12 mouse cellular contexts compared by ENCODE assay signal in the genomic region with DNA sequence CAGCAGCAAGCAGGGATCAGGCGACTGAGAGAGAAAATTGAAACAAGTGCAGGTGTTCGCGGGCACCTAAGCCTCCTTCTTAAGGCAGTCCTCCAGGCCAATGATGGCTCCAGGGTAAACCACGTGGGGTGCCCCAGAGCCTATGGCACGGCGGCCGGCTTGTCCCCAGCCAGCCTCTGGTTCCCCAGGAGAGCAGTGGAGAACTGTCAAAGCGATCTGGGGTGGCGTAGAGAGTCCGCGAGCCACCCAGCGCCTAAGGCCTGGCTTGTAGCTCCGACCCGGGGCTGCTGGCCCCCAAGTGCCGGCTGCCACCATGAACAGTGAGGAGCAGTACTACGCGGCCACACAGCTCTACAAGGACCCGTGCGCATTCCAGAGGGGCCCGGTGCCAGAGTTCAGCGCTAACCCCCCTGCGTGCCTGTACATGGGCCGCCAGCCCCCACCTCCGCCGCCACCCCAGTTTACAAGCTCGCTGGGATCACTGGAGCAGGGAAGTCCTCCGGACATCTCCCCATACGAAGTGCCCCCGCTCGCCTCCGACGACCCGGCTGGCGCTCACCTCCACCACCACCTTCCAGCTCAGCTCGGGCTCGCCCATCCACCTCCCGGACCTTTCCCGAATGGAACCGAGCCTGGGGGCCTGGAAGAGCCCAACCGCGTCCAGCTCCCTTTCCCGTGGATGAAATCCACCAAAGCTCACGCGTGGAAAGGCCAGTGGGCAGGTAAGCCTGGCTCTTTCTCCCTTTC. TPM values are rescaled to one million over a fixed set of nuclear protein-coding genes. Genes with fewer than 3 reads are reported as not detected.
DNase-seq lines count a peak whose midpoint lies in the region; ATAC-seq lines count a peak whose summit lies in the region.
"Had no signal": no experiment of that assay in that cellular context is flagged by ENCODE, and none has a peak within 500 bp of the region (broad histone marks: within the 10 kb centered on the region; RNA-seq: fewer than 3 reads in every experiment).

Pdx1 (plus strand) TSS at position 34 of the 747 bp plus-strand sequence.

- intact Hi-C loops in left cerebral cortex, postnatal 4 days (cut with DNase I) = no loop called here
- intact Hi-C loops in left cerebral cortex, postnatal 10 days (cut with DNase I) = no loop called here

- H3K36me3 ChIP-seq in forebrain, embryonic 10.5 days (replicated peaks) = no peaks in the 10 kb centered on the region
- H3K36me3 ChIP-seq in forebrain, embryonic 16.5 days (ENCODE audit: control insufficient read depth, insufficient read depth) = no peaks in the 10 kb centered on the region
- no peaks in the 10 kb centered on the region for H3K36me3 ChIP-seq in embryonic facial prominence, embryonic 12.5 days
- no peaks in the 10 kb centered on the region for H3K36me3 ChIP-seq in midbrain, embryonic 13.5 days
- H3K36me3 ChIP-seq: embryonic facial prominence, embryonic 15.5 days had no signal

- peak; percentile 56 for DNase-seq in forebrain, embryonic 10.5 days (ENCODE audit: extremely low spot score, low spot score)
- DNase-seq in left cerebral cortex, postnatal 4 days = peak; percentile 3
- no peak for DNase-seq in left cerebral cortex, postnatal 10 days (ENCODE audit: extremely low spot score in 1 of 2, low spot score in 2 of 2)
- DNase-seq in right cerebral cortex, adult 18-20 months = no peak

- peaks cover 7% of the 10 kb centered on the region for H3K4me1 ChIP-seq in forebrain, embryonic 10.5 days
- no peaks in the 10 kb centered on the region for H3K4me1 ChIP-seq in forebrain, embryonic 16.5 days (replicated peaks; ENCODE audit: control insufficient read depth, insufficient read depth, low read length)
- H3K4me1 ChIP-seq in embryonic facial prominence, embryonic 12.5 days = no peaks in the 10 kb centered on the region
- H3K4me1 ChIP-seq in midbrain, embryonic 13.5 days (replicated peaks) = peaks cover 10% of the 10 kb centered on the region

- no peak for ATAC-seq in forebrain, embryonic 16.5 days
- 0 out of 2 replicates have a peak, but pooled peaks have one; percentile 47 for ATAC-seq in embryonic facial prominence, embryonic 12.5 days (ENCODE audit: insufficient number of reproducible peaks, insufficient read depth, low FRiP score, low TSS enrichment)
- ATAC-seq in midbrain, embryonic 13.5 days = 0 out of 2 replicates have a peak, but pooled peaks have one; percentile 48
- ATAC-seq in erythroid progenitor cell, adult 5-6 weeks (replicated peaks; ENCODE audit: low FRiP score, poor library complexity, severe bottlenecking) = no peak

- H3K4me2 ChIP-seq in forebrain, embryonic 16.5 days (ENCODE audit: low read length) = no peak within 1 kb of the TSS
- no peak within 1 kb of the TSS for H3K4me2 ChIP-seq in embryonic facial prominence, embryonic 12.5 days (replicated peaks)
- no peak within 1 kb of the TSS for H3K4me2 ChIP-seq in midbrain, embryonic 13.5 days (replicated peaks)
- H3K4me2 ChIP-seq: embryonic facial prominence, embryonic 15.5 days had no signal

- no peak within 1 kb of the TSS for H3K27ac ChIP-seq in forebrain, embryonic 10.5 days
- H3K27ac ChIP-seq in forebrain, embryonic 16.5 days (ENCODE audit: low read length) = no peak within 1 kb of the TSS
- no peak within 1 kb of the TSS for H3K27ac ChIP-seq in embryonic facial prominence, embryonic 12.5 days
- no peak within 1 kb of the TSS for H3K27ac ChIP-seq in midbrain, embryonic 13.5 days
- H3K27ac ChIP-seq: embryonic facial prominence, embryonic 15.5 days; liver, embryonic 14.5 days had no signal

- WGBS in forebrain, embryonic 10.5 days = under 1% methylated on average over 44 of the region's 44 CpGs
- 0% methylated on average over 38 of the region's 44 CpGs for WGBS in forebrain, embryonic 16.5 days
- 0% methylated on average over 44 of the region's 44 CpGs for WGBS in embryonic facial prominence, embryonic 12.5 days
- under 1% methylated on average over 44 of the region's 44 CpGs for WGBS in midbrain, embryonic 13.5 days

- H3K9ac ChIP-seq in forebrain, embryonic 16.5 days (replicated peaks; ENCODE audit: low read depth, low read length) = no peak within 1 kb of the TSS
- no peak within 1 kb of the TSS for H3K9ac ChIP-seq in embryonic facial prominence, embryonic 12.5 days
- no peak within 1 kb of the TSS for H3K9ac ChIP-seq in midbrain, embryonic 13.5 days (replicated peaks)
- H3K9ac ChIP-seq: embryonic facial prominence, embryonic 15.5 days; liver, embryonic 14.5 days had no signal

- H3K27me3 ChIP-seq in forebrain, embryonic 10.5 days (ENCODE audit: poor library complexity, severe bottlenecking) = peaks cover 100% of the 10 kb centered on the region
- H3K27me3 ChIP-seq in forebrain, embryonic 16.5 days (replicated peaks; ENCODE audit: control insufficient read depth, insufficient read depth, low read length) = peaks cover 89% of the 10 kb centered on the region
- peaks cover 95% of the 10 kb centered on the region for H3K27me3 ChIP-seq in embryonic facial prominence, embryonic 12.5 days
- peaks cover 98% of the 10 kb centered on the region for H3K27me3 ChIP-seq in midbrain, embryonic 13.5 days

- H3K4me3 ChIP-seq in forebrain, embryonic 10.5 days = peak within 1 kb of the TSS; percentile 16; the same call in 1 of the 2 replicates
- no peak within 1 kb of the TSS for H3K4me3 ChIP-seq in forebrain, embryonic 16.5 days (replicated peaks; ENCODE audit: low read length)
- H3K4me3 ChIP-seq in embryonic facial prominence, embryonic 12.5 days = no peak within 1 kb of the TSS
- H3K4me3 ChIP-seq in midbrain, embryonic 13.5 days (replicated peaks) = peak within 1 kb of the TSS; percentile 1; the same call in 1 of the 2 replicates
- H3K4me3 ChIP-seq: embryonic facial prominence, embryonic 15.5 days had no signal

- H3K9me3 ChIP-seq in forebrain, embryonic 10.5 days = no peaks in the 10 kb centered on the region
- no peaks in the 10 kb centered on the region for H3K9me3 ChIP-seq in forebrain, embryonic 16.5 days (ENCODE audit: control insufficient read depth, low read length)
- H3K9me3 ChIP-seq in embryonic facial prominence, embryonic 12.5 days = no peaks in the 10 kb centered on the region
- H3K9me3 ChIP-seq in midbrain, embryonic 13.5 days = no peaks in the 10 kb centered on the region
- H3K9me3 ChIP-seq: embryonic facial prominence, embryonic 15.5 days had no signal

RNA-seq across cellular contexts. Expression of gene Pdx1, which starts in this region (rescaled TPM):
- polyA plus RNA-seq in forebrain, embryonic 10.5 days (2016; fragmentation: Nextera tagmentation; extraction: Ambion mirVana) = not detected in 2 replicates
- not detected in 2 replicates for polyA plus RNA-seq in forebrain, embryonic 16.5 days (2015; fragmentation: Nextera tagmentation; extraction: Ambion mirVana)
- total RNA-seq in left cerebral cortex, postnatal 4 days (2021) = not detected
- total RNA-seq in left cerebral cortex, postnatal 10 days (2021) = not detected
- not detected in 2 replicates for polyA plus RNA-seq in embryonic facial prominence, embryonic 12.5 days (2016; fragmentation: Nextera tagmentation; extraction: Ambion mirVana)
- not detected in 2 replicates for polyA plus RNA-seq in midbrain, embryonic 13.5 days (2015; fragmentation: Nextera tagmentation; extraction: Ambion mirVana)
- total RNA-seq in erythroid progenitor cell, adult 5-6 weeks (2015; ENCODE audit: low replicate concordance) = not detected in 2 replicates
- total RNA-seq in erythroid progenitor cell, adult 5-6 weeks (2017; ENCODE audit: low replicate concordance) = not detected in 2 replicates
- total RNA-seq: adrenal gland, adult 18-20 months; granulocyte monocyte progenitor cell, adult 5-6 weeks had no signal
- polyA plus RNA-seq: embryonic facial prominence, embryonic 15.5 days had no signal

Comparison
In these comparisons a context has a peak if more than half of its experiments do, and no peak if none do; other contexts are left out.
1. Peak in DNase-seq and H3K4me3 ChIP-seq in forebrain, embryonic 10.5 days; RNA of the gene not detected or under 1 TPM.
2. Peak in DNase-seq in left cerebral cortex, postnatal 4 days; RNA of the gene not detected or under 1 TPM.
3. Peak in ATAC-seq in embryonic facial prominence, embryonic 12.5 days; RNA of the gene not detected or under 1 TPM.
4. Peak in ATAC-seq and H3K4me3 ChIP-seq in midbrain, embryonic 13.5 days; RNA of the gene not detected or under 1 TPM.